Mouse (Mus musculus) kidney, embryonic 15.5 days (tissue): ENCODE results near the gene Crip2. TPM values are rescaled to one million over a fixed set of nuclear protein-coding genes. Genes with fewer than 3 reads are reported as not detected.

Source experiments
- ATAC-seq: fragments of 200-750 bp; cut with Nextera tagmentation; replicated peaks from 2 replicates; pipeline ENCODE4 v1.8.0; 2017; ENCODE audit warnings: moderate TSS enrichment; ENCODE audit not compliant: low FRiP score
- H3K27ac ChIP-seq: fragments of 300-500 bp; sonication (generic); 2 replicates; pipeline ENCODE4 v1.5.1; 2015; ENCODE audit warnings: mild to moderate bottlenecking, inconsistent platforms
- H3K27me3 ChIP-seq: fragments of 300-500 bp; sonication (generic); 2 replicates; pipeline ENCODE4 v1.6.1; 2015; ENCODE audit warnings: inconsistent platforms
- H3K36me3 ChIP-seq: fragments of 300-500 bp; sonication (generic); 2 replicates; pipeline ENCODE4 v1.6.1; 2015; ENCODE audit warnings: inconsistent platforms
- H3K4me1 ChIP-seq: fragments of 300-500 bp; sonication (generic); 2 replicates; pipeline ENCODE4 v1.6.1; 2015; ENCODE audit warnings: inconsistent platforms
- H3K4me2 ChIP-seq: fragments of 300-500 bp; sonication (generic); 2 replicates; pipeline ENCODE4 v1.6.1; 2015; ENCODE audit warnings: moderate library complexity, mild to moderate bottlenecking, inconsistent platforms
- H3K4me3 ChIP-seq: fragments of 300-500 bp; sonication (generic); replicated peaks from 2 replicates; pipeline ENCODE4 v1.5.1; 2015; ENCODE audit warnings: mild to moderate bottlenecking, inconsistent platforms
- H3K9ac ChIP-seq: fragments of 300-500 bp; sonication (generic); 2 replicates; pipeline ENCODE4 v1.6.1; 2015; ENCODE audit warnings: mild to moderate bottlenecking, inconsistent platforms
- H3K9me3 ChIP-seq: fragments of 300-500 bp; sonication (generic); replicated peaks from 2 replicates; pipeline ENCODE4 v1.6.1; 2016; ENCODE audit warnings: inconsistent platforms
- WGBS: fragments of 180-500 bp; shearing (Covaris S2); methylation state at CpG from one replicate; pipeline ENCODE4 v1.1.7; 2015; ENCODE audit warnings: mixed read lengths; 5-methylcytosine and 5-hydroxymethylcytosine counted together
- polyA plus RNA-seq: library from polyadenylated mRNA; unstranded; fragments of >200 nt; fragmentation: Nextera tagmentation; extraction: Ambion mirVana; gene quantifications from 2 replicates; pipeline ENCODE4 v1.2.1, GENCODE M21; 2015

Crip2 gene
- polyA plus RNA-seq, 1 experiment from 2014 or later = 210 TPM

DNA sequence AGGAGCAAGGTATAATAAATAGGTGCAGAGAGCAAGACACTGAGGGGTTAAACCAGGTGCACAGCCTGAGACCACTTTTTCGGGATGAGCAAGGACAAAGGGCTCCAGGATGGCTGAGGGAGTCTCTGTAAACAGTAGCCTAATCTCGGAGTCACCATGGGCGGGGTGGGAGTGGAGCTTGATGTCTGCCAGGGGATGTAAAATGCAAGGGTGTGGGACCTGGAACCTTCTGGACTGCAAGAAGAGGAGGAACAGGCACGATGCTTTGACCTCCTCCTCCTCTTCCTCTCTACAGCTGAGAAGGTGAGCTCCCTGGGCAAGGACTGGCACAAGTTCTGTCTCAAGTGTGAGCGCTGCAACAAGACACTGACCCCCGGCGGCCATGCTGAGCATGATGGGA, 3.1 kb downstream of the Crip2 start:
- Histone ChIP-seq H3K9ac (no peak overlapping the region), H3K27ac (peak overlapping the region; percentile 82)
- WGBS = 53% methylated on average over 7 of the region's 7 CpGs

DNA sequence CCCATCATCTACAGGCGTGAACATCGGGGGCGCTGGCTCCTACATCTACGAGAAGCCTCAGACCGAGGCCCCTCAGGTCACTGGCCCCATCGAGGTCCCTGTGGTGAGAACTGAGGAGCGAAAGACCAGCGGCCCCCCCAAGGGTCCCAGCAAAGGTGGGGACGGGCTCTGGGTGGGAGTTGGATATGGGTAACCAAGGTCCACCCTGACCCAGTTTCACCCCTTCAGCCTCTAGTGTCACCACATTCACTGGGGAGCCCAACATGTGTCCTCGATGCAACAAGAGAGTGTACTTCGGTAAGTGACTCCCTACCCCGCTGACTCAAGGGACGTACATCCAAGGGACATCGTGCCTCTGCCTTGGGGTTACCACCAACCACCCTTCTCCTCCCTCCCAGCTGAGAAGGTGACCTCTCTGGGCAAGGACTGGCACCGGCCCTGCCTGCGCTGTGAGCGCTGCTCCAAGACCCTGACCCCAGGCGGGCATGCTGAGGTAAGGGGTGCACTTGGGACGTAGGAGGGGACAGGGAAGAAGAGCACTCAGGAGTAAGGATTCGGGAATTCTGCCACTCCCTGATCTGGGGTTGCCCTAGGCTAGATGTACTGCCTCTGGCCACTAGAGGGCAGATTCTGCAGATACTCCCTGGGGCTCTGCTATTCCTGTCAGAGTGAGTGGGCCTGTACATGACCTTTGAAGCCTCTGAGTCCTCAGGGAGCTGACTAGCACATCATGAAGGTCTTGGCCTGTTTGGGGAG, 4.1 kb downstream of the Crip2 start:
- peaks cover 88% of the 10 kb centered on the region for H3K4me1 ChIP-seq
- no peak for ATAC-seq
- H3K9me3 ChIP-seq = no peaks in the 10 kb centered on the region
- 74% methylated on average over 20 of the region's 20 CpGs for WGBS
- no peak overlapping the region for H3K4me3 ChIP-seq
- H3K27me3 ChIP-seq = peaks cover 8% of the 10 kb centered on the region; the same call in 1 of the 2 replicates
- peaks cover 19% of the 10 kb centered on the region for H3K36me3 ChIP-seq
- H3K9ac ChIP-seq = no peak overlapping the region
- H3K4me2 ChIP-seq = no peak overlapping the region
- no peak overlapping the region for H3K27ac ChIP-seq

More for the DNA sequence above, 3.1 kb downstream of the Crip2 start:
- Histone ChIP-seq H3K36me3 (peaks cover 24% of the 10 kb centered on the region), H3K9me3 (no peaks in the 10 kb centered on the region), H3K4me1 (peaks cover 91% of the 10 kb centered on the region), H3K4me2 (peak overlapping the region; percentile 85), H3K27me3 (no peaks in the 10 kb centered on the region; the same call in 1 of the 2 replicates), H3K4me3 (peak overlapping the region; percentile 60)
- no peak for ATAC-seq

DNA sequence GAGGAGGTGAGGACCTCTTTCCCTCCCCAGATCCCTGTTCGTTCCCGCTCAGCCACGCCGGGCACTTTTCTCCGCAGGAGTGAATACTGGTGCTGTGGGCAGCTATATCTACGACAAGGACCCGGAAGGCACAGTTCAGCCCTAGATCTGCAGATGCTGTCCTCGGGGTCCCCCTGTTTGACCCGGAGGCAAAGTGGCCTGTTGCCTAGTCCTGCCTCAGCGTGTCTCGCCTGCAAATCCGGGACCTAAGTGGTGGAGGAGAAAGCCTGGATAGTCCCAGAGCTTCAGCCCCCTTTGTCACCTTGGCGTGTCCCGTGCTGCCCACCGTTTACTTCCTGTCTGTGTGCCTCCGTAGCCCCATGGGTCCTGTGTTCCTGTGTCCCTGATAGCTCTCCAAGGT, 4.8 kb downstream of the Crip2 start:
- ATAC-seq = no peak
- no peak overlapping the region for H3K27ac ChIP-seq
- H3K9me3 ChIP-seq = no peaks in the 10 kb centered on the region
- H3K4me1 ChIP-seq = peaks cover 85% of the 10 kb centered on the region
- H3K4me2 ChIP-seq = no peak overlapping the region
- H3K4me3 ChIP-seq = no peak overlapping the region
- H3K36me3 ChIP-seq = peaks cover 19% of the 10 kb centered on the region
- no peak overlapping the region for H3K9ac ChIP-seq
- peaks cover 15% of the 10 kb centered on the region; the same call in 1 of the 2 replicates for H3K27me3 ChIP-seq
- WGBS = 93% methylated on average over 16 of the region's 16 CpGs

DNA sequence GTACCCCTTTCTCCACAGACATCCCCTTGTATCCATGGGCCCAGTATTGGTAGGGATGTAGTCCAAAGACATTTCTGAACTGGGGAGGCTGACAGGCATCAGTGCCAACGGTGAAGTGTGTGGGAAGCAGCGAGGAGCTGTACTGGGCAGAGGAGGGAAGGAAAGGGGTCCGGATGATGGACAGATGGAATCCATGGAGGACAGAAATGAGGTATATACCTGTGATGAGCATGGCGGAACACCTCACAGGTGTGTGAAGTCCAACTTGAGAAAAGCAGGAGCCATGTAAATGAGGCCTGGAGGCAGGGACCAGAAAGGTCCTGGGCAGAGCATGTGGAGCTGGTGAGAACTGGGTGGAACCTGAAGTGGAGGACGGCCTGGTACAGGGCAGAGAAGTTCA, 5.6 kb downstream of the Crip2 start:
- H3K27ac ChIP-seq = peak overlapping the region; percentile 52
- H3K9ac ChIP-seq = no peak overlapping the region
- H3K36me3 ChIP-seq = peaks cover 19% of the 10 kb centered on the region
- H3K9me3 ChIP-seq = no peaks in the 10 kb centered on the region
- H3K4me2 ChIP-seq = peak overlapping the region; percentile 61; the same call in 1 of the 2 replicates
- H3K27me3 ChIP-seq = peaks cover 19% of the 10 kb centered on the region; the same call in 1 of the 2 replicates
- WGBS = 80% methylated on average over 5 of the region's 5 CpGs
- peaks cover 77% of the 10 kb centered on the region for H3K4me1 ChIP-seq
- H3K4me3 ChIP-seq = no peak overlapping the region
- 0 out of 2 replicates have a peak, but pooled peaks have one; percentile 2 for ATAC-seq

DNA sequence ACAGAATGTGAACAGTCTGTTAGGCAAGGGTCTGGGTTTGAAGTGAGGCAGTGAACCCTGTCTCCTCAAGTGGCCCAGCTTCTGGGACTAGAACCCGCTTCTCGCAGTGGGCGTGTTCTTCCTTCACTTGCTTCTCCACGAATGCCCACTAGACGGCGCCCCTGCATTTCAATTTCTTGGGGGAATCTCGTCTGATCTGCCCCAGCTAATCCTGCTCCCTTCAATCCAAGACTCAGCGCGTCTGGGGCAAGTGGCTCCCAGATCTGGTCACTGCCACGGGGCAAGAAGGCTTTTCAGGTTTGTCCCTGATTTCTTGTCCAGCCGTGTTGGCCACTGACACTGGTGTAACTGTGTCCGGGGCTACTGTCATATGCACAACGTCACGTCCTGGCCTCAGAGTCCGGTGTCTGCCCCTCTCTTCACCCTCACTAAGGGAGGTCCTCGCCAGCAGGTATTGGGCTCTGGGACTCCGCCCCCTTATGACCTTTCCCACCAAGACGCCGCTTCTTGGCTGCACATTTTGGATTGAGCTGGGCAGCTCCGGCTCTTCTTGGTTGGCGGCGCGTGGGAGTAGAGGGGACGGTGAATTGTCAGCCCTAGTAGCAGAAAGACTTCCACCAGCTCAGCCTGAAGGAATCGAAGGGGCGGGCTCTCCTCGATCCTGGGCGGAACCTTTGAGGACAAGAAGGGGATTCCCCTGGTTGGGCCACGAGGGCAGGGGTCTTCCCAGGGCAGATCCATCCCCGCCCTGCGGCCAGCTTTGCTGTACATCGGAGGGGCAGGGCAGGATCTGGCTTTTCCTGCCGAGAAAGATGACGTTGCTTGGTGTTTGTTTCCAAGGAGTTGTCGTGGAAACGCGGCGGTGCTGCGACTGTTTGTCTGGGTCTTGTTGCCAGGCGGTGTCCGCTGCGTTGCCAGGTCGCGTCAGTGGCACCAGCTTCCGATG, 6.3 kb downstream of the Crip2 start, which contains the start of gene Crip1:
Gene Crip1 (plus strand): TSS at position 205 of the 946 bp plus-strand sequence.
- no peak within 1 kb of the TSS for H3K9ac ChIP-seq
- peak within 1 kb of the TSS; percentile 61 for H3K4me2 ChIP-seq
- H3K27ac ChIP-seq = peak within 1 kb of the TSS; percentile 52
- H3K9me3 ChIP-seq = no peaks in the 10 kb centered on the region
- peak within 1 kb of the TSS; percentile 29 for H3K4me3 ChIP-seq
- peaks cover 27% of the 10 kb centered on the region; the same call in 1 of the 2 replicates for H3K27me3 ChIP-seq
- H3K36me3 ChIP-seq = peaks cover 19% of the 10 kb centered on the region
- ATAC-seq = peak; percentile 23; the same call in 1 of the 2 replicates
- WGBS = 6% methylated on average over 45 of the region's 45 CpGs
- peaks cover 76% of the 10 kb centered on the region for H3K4me1 ChIP-seq

DNA sequence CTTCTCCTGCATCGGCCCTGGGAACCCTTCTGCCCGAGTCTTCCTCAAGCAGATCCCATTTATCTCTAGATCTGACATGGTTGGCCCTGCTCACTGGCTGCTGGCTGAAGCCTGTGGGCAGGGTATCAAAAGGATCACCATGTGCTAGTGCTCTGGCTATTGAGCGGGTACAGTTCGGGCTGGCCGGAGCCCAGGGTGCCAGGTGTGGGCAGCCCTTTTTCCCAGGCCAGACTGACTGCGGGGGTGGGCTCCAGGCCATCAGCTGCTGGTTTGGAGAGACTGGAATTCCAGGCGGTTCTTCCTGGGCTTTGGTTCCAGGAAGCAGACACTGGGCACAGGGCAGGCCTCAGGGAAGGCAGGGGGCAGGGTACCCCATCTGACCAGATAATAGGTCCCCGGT, 7.4 kb downstream of the Crip2 start:
- ATAC-seq = no peak
- H3K9me3 ChIP-seq = no peaks in the 10 kb centered on the region
- no peak overlapping the region for H3K27ac ChIP-seq
- H3K4me3 ChIP-seq = no peak overlapping the region
- H3K4me1 ChIP-seq = peaks cover 76% of the 10 kb centered on the region
- H3K4me2 ChIP-seq = no peak overlapping the region
- peaks cover 27% of the 10 kb centered on the region; the same call in 1 of the 2 replicates for H3K27me3 ChIP-seq
- 75% methylated on average over 8 of the region's 8 CpGs for WGBS
- no peak overlapping the region for H3K9ac ChIP-seq
- peaks cover 19% of the 10 kb centered on the region for H3K36me3 ChIP-seq

DNA sequence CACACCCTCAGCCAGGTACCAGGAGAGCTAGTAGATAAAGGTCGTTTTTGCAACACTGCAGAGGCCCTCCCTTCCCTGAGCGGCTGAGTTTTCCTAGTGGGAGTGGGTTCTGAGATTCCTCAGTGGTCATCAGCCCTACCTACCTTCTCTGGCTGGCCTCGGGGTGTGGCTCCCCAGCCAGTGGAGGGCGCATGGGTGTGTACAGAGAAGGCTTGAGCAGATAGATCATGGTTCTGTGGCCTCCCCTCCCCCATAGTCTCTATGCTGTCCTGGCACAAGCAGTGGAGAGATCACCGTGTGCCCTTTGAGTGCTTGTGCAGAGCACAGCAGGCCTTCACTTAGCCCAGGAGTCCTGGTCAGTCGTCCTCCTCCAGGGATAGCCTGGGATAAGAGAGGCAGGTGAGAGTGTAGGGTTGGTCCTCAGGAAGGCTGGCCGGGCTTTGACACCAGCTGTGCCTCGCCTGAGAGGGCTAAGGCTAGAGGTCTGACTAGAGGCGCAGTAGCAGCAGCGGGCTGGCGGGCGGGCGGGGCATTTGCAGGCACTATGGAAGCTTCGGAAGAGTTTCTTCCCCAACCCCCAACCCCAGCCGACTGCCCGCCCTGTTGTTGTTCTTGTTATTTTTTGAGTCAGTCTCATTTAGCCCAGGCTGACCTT, 8.5 kb downstream of the Crip2 start:
- peaks cover 69% of the 10 kb centered on the region for H3K4me1 ChIP-seq
- ATAC-seq = no peak
- H3K9ac ChIP-seq = no peak overlapping the region
- no peak overlapping the region for H3K4me3 ChIP-seq
- no peaks in the 10 kb centered on the region for H3K9me3 ChIP-seq
- peaks cover 17% of the 10 kb centered on the region for H3K36me3 ChIP-seq
- no peak overlapping the region for H3K4me2 ChIP-seq
- peaks cover 27% of the 10 kb centered on the region; the same call in 1 of the 2 replicates for H3K27me3 ChIP-seq
- 30% methylated on average over 16 of the region's 16 CpGs for WGBS
- H3K27ac ChIP-seq = no peak overlapping the region

DNA sequence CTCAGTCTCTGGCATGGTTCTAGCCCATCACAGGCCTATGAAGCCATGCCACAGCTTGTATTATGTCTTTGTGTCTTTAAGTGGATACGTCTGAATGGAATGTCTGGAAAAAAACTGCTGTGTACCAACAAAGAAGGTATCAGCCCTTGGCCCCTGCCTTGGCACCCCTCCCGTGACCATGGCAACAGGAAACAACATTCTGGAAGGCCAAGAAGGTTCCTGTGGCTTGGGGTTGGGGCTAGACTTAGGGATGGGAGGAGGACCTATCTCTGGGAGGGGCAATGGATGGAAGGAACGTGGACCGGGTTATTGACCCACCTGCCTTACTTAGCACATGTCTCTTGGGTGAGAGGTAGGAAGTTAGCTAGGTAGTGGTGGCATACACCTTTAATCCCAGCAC, 9.3 kb downstream of the Crip2 start:
- Histone ChIP-seq H3K27me3 (peaks cover 27% of the 10 kb centered on the region; the same call in 1 of the 2 replicates), H3K4me3 (no peak overlapping the region), H3K4me2 (no peak overlapping the region), H3K27ac (no peak overlapping the region), H3K4me1 (peaks cover 64% of the 10 kb centered on the region), H3K36me3 (peaks cover 9% of the 10 kb centered on the region), H3K9me3 (no peaks in the 10 kb centered on the region), H3K9ac (no peak overlapping the region)
- ATAC-seq = no peak
- WGBS = 82% methylated on average over 4 of the region's 4 CpGs

DNA sequence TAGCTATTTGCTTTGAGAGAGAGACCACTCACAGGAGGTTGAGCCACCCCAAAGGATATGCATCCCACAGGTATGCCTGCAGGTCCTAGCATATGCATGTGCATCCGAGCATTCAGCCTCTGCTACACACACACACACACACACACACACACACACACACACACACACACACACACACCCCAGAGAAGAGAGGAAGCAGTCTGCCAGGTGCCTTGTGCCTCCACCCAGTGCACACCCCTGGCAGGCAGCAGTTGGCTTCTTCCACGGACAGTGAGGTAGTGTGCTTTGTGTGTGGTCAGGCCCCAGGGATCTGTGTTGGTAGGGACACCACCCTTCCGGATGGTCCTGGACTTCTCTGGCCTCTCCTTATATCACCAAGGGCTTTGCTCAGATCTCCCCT, 9.9 kb downstream of the Crip2 start:
- H3K4me1 ChIP-seq = peaks cover 67% of the 10 kb centered on the region
- ATAC-seq = no peak
- H3K27me3 ChIP-seq = peaks cover 27% of the 10 kb centered on the region; the same call in 1 of the 2 replicates
- 89% methylated on average over 3 of the region's 3 CpGs for WGBS
- no peak overlapping the region for H3K4me3 ChIP-seq
- no peak overlapping the region for H3K4me2 ChIP-seq
- H3K27ac ChIP-seq = no peak overlapping the region
- H3K9me3 ChIP-seq = no peaks in the 10 kb centered on the region
- H3K36me3 ChIP-seq = peaks cover 3% of the 10 kb centered on the region
- H3K9ac ChIP-seq = no peak overlapping the region

DNA sequence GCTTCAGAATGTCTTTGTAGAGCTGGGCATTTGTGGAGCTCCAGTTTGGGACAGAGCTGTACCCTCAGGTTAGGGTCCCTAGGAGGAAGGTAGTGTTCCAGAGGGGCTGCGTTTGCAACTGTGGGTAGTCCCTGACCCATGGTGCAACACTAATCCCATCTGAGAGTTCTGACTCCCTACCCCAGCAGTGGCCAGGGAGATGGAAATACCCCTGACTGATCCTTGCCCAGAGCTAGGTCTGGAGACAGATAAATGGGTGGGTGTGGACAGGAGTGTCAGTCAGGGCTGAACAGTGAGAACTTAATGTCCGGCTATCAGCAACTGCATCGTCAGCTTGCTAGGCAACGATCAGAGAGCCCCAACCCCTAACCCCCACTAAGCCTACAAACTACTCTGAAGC, 10.6 kb downstream of the Crip2 start:
- Histone ChIP-seq H3K9ac (no peak overlapping the region), H3K27me3 (peaks cover 27% of the 10 kb centered on the region; the same call in 1 of the 2 replicates), H3K4me2 (no peak overlapping the region), H3K4me1 (peaks cover 72% of the 10 kb centered on the region), H3K4me3 (no peak overlapping the region), H3K9me3 (no peaks in the 10 kb centered on the region), H3K36me3 (no peaks in the 10 kb centered on the region), H3K27ac (no peak overlapping the region)
- no peak for ATAC-seq
- 77% methylated on average over 4 of the region's 4 CpGs for WGBS

DNA sequence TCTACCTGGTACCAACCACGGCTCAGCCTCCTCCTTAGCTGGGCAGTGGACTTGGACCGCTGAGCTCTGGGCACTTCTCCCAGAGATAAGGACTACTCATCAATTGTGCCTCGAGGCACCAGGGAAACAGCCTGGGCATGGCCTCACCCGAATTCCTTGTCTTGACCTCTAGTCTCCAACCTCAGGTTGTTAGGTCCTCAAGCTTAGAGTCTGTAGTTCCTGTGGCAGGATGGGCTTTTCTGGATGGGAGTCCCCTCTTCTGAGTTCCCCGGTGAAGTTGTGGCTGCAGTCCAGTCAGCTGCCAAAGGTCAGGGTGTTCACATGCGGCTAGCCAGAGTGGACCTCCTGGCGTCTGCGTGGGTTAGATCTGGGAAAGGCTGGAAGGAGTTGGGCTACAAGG, 11.0 kb downstream of the Crip2 start:
- Histone ChIP-seq H3K27me3 (peaks cover 27% of the 10 kb centered on the region; the same call in 1 of the 2 replicates), H3K9ac (no peak overlapping the region), H3K4me2 (peak overlapping the region; percentile 85), H3K36me3 (no peaks in the 10 kb centered on the region), H3K9me3 (no peaks in the 10 kb centered on the region), H3K4me3 (peak overlapping the region; percentile 53; the same call in 1 of the 2 replicates), H3K4me1 (peaks cover 69% of the 10 kb centered on the region), H3K27ac (no peak overlapping the region)
- no peak for ATAC-seq
- 62% methylated on average over 8 of the region's 8 CpGs for WGBS
